Mouse (Mus musculus) lung, postnatal 36 days (tissue): ENCODE measurements around the gene Pigs.

ENCODE experiments used
- DNase-seq: peaks from one replicate; pipeline ENCODE4 v3.0.0; 2022; ENCODE audit warnings: mixed read lengths

Gene Pigs

GRCm38 (mm10) chr11:78341702-78342101 is 13.5 kb downstream of the Pigs start:
- no peak for DNase-seq

- DNase-seq: peak; percentile 80
Measured at GRCm38 (mm10) chr11:78343381-78344327, 15.4 kb downstream of the Pigs start, which contains the start of gene Unc119. Gene Unc119, plus strand, starts transcription at chr11:78343482.

GRCm38 (mm10) chr11:78344328-78344889 is 16.2 kb downstream of the Pigs start:
- DNase-seq: no peak

- peak; percentile 73 for DNase-seq
Measured at GRCm38 (mm10) chr11:78344890-78345715, 16.9 kb downstream of the Pigs start.

- peak; percentile 62 for DNase-seq
Measured at GRCm38 (mm10) chr11:78345801-78346200, 17.6 kb downstream of the Pigs start.

- DNase-seq: no peak
Measured at GRCm38 (mm10) chr11:78346326-78347069, 18.3 kb downstream of the Pigs start.

GRCm38 (mm10) chr11:78347070-78347754 is 19.0 kb downstream of the Pigs start:
- peak; percentile 88 for DNase-seq

- peak; percentile 87 for DNase-seq
Measured at GRCm38 (mm10) chr11:78347908-78348307, 19.7 kb downstream of the Pigs start.

- DNase-seq: no peak
Measured at GRCm38 (mm10) chr11:78348474-78348873, 20.3 kb downstream of the Pigs start.

GRCm38 (mm10) chr11:78349441-78350358 is 21.5 kb downstream of the Pigs start:
- peak; percentile 40 for DNase-seq

- peak; percentile 47 for DNase-seq
Measured at GRCm38 (mm10) chr11:78353081-78353480, 24.9 kb downstream of the Pigs start.

- no peak for DNase-seq
Measured at GRCm38 (mm10) chr11:78354905-78355304, 26.7 kb downstream of the Pigs start.

GRCm38 (mm10) chr11:78355471-78356238 is 27.4 kb downstream of the Pigs start:
- peak; percentile 80 for DNase-seq

- DNase-seq: peak; percentile 70
Measured at GRCm38 (mm10) chr11:78358330-78359007, 30.3 kb downstream of the Pigs start.

GRCm38 (mm10) chr11:78360125-78360788 is 32.0 kb downstream of the Pigs start:
- DNase-seq: peak; percentile 92

- no peak for DNase-seq
Measured at GRCm38 (mm10) chr11:78360789-78361131, 32.5 kb downstream of the Pigs start.

- no peak for DNase-seq
Measured at GRCm38 (mm10) chr11:78363309-78364007, 35.2 kb downstream of the Pigs start.

- no peak for DNase-seq
Measured at GRCm38 (mm10) chr11:78364103-78364502, 35.9 kb downstream of the Pigs start.
